In the genomic region with DNA sequence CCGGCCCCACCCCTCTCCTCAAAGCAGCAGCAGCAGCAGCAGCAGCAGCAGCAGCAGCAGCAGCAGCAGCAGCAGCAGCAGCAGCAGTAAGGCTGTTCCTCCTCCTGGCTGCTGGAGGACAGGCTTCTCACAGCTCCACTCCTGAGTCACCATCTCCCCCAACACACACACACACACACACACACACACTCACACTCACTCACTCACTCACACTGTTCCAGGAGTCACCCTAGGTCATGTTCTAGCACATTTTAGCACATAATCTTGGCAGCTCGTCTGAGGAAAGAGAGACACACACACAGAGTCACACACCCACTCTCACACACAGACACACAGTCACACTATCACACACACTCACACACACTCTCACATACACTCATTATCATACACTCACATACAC, we compare ENCODE assay signal across 12 mouse cellular contexts.
"Had no signal": no experiment of that assay in that cellular context is flagged by ENCODE, and none has a peak within 500 bp of the region (broad histone marks: within the 10 kb centered on the region; RNA-seq: fewer than 3 reads in every experiment).

No protein-coding gene starts in this region.

- DNase-seq: kidney, adult 18-20 months; kidney, postnatal 14 days; liver; lung, embryonic 14.5 days; lung, postnatal 36 days; right cerebral cortex, postnatal 14 days; thymus, adult 2 months; thymus, postnatal 25 days had no signal

- H3K27me3 ChIP-seq: kidney, embryonic 15.5 days; limb, embryonic 12.5 days; midbrain, embryonic 13.5 days had no signal

- H3K9me3 ChIP-seq: kidney, embryonic 15.5 days; limb, embryonic 12.5 days; midbrain, embryonic 13.5 days had no signal

- H3K4me2 ChIP-seq: kidney, embryonic 15.5 days; limb, embryonic 12.5 days; lung, embryonic 14.5 days; midbrain, embryonic 13.5 days had no signal

- H3K27ac ChIP-seq: kidney, embryonic 15.5 days; liver, embryonic 14.5 days; midbrain, embryonic 13.5 days had no signal

- H3K9ac ChIP-seq: kidney, embryonic 15.5 days; limb, embryonic 12.5 days; liver, embryonic 14.5 days; lung, embryonic 14.5 days; midbrain, embryonic 13.5 days had no signal

- H3K36me3 ChIP-seq: kidney, embryonic 15.5 days; limb, embryonic 12.5 days; midbrain, embryonic 13.5 days had no signal

- H3K4me3 ChIP-seq: kidney, embryonic 15.5 days; limb, embryonic 12.5 days; midbrain, embryonic 13.5 days had no signal

- ATAC-seq: midbrain, embryonic 13.5 days had no signal
